Mouse (Mus musculus) C2C12 (cell line): ENCODE measurements around the gene Olfr1048.

Experiments
- CEBPB ChIP-seq: IDR thresholded peaks from one replicate; pipeline ENCODE4 v1.6.1; 2011; ENCODE audit warnings: low read depth, mild to moderate bottlenecking, control low read depth, moderate library complexity
- CTCF ChIP-seq: IDR thresholded peaks from one replicate; pipeline ENCODE4 v1.5.1; 2011; ENCODE audit not compliant: control insufficient read depth, insufficient read depth, insufficient read length
- FOSL1 ChIP-seq: IDR thresholded peaks from one replicate; pipeline ENCODE4 v1.8.0; 2011; ENCODE audit warnings: mild to moderate bottlenecking, low read length; ENCODE audit not compliant: poor library complexity, insufficient read depth, severe bottlenecking
- MAX ChIP-seq: IDR thresholded peaks from one replicate; pipeline ENCODE4 v1.6.1; 2011; ENCODE audit warnings: mild to moderate bottlenecking, control low read depth
- MYOD1 ChIP-seq: IDR thresholded peaks from one replicate; pipeline ENCODE4 v1.6.1; 2011; ENCODE audit warnings: low read depth; ENCODE audit not compliant: control insufficient read depth, insufficient read length
- MYOG ChIP-seq: IDR thresholded peaks from one replicate; pipeline ENCODE4 v1.6.1; 2011; ENCODE audit not compliant: control insufficient read depth, insufficient read length; ENCODE audit errors: extremely low read depth
- USF1 ChIP-seq: IDR thresholded peaks from one replicate; pipeline ENCODE4 v1.6.1; 2011; ENCODE audit warnings: low read depth, mild to moderate bottlenecking, control low read depth, moderate library complexity

GRCm38 (mm10) chr2:86202909-86203308 lies 37.2 kb downstream of the Olfr1048 start, which contains the start of gene Olfr1045:
- no peak for TF ChIP-seq CTCF
- no peak for TF ChIP-seq MAX
- TF ChIP-seq USF1: no peak
- TF ChIP-seq MYOD1: no peak
- TF ChIP-seq MYOG: no peak
- no peak for TF ChIP-seq CEBPB
- no peak for TF ChIP-seq FOSL1
